Mouse (Mus musculus) urinary bladder, postnatal 14 days (tissue): ENCODE data around the gene Atp2b4.
"Not testable (repeated sequence)": the region's sequence is repeated elsewhere in the genome, so short reads cannot be mapped to it uniquely, and the experiment has no call there.

ENCODE experiments used
- DNase-seq: peaks from one replicate; pipeline ENCODE4 v3.0.0; 2021; ENCODE audit warnings: low spot score

Gene Atp2b4

GRCm38 (mm10) chr1:133694876-133695275, 106.0 kb downstream of the Atp2b4 start:
- no peak for DNase-seq

- no peak for DNase-seq
These were observed 106.5 kb downstream of the Atp2b4 start for GRCm38 (mm10) chr1:133694301-133694700.

- no peak for DNase-seq
These were observed 107.2 kb downstream of the Atp2b4 start for GRCm38 (mm10) chr1:133693536-133694114.

- DNase-seq: no peak
These were observed 108.6 kb downstream of the Atp2b4 start for GRCm38 (mm10) chr1:133692195-133692594.

- no peak for DNase-seq
These were observed 109.8 kb downstream of the Atp2b4 start for GRCm38 (mm10) chr1:133691046-133691445.

- DNase-seq: no peak
These were observed 110.9 kb downstream of the Atp2b4 start, which contains the start of gene Lax1 for GRCm38 (mm10) chr1:133689897-133690296. Gene Lax1, minus strand, starts transcription at chr1:133690108.

GRCm38 (mm10) chr1:133688301-133688700, 112.5 kb downstream of the Atp2b4 start:
- no peak for DNase-seq

- DNase-seq: peak; percentile 71
These were observed 114.9 kb downstream of the Atp2b4 start for GRCm38 (mm10) chr1:133685749-133686519.

GRCm38 (mm10) chr1:133671801-133672200, 129.0 kb downstream of the Atp2b4 start:
- DNase-seq: no peak

GRCm38 (mm10) chr1:133671266-133671665, 129.6 kb downstream of the Atp2b4 start:
- no peak for DNase-seq

GRCm38 (mm10) chr1:133670776-133671175, 130.1 kb downstream of the Atp2b4 start:
- no peak for DNase-seq

GRCm38 (mm10) chr1:133670190-133670589, 130.7 kb downstream of the Atp2b4 start:
- no peak for DNase-seq

GRCm38 (mm10) chr1:133668618-133669017, 132.2 kb downstream of the Atp2b4 start:
- no peak for DNase-seq

- DNase-seq: no peak
These were observed 133.1 kb downstream of the Atp2b4 start for GRCm38 (mm10) chr1:133667721-133668120.

GRCm38 (mm10) chr1:133665713-133666112, 135.1 kb downstream of the Atp2b4 start:
- DNase-seq: not testable (repeated sequence)

GRCm38 (mm10) chr1:133664203-133664970, 136.5 kb downstream of the Atp2b4 start:
- no peak for DNase-seq

- DNase-seq: no peak
These were observed 137.4 kb downstream of the Atp2b4 start for GRCm38 (mm10) chr1:133663427-133663826.

- DNase-seq: no peak
These were observed 137.9 kb downstream of the Atp2b4 start for GRCm38 (mm10) chr1:133662941-133663340.

GRCm38 (mm10) chr1:133661203-133661933, 139.5 kb downstream of the Atp2b4 start, which contains the start of gene Gm38394:
Gene Gm38394, minus strand, starts transcription at chr1:133661318.
- DNase-seq: peak; percentile 92

GRCm38 (mm10) chr1:133660466-133661202, 140.2 kb downstream of the Atp2b4 start, which contains the start of gene Zbed6:
Gene Zbed6, minus strand, starts transcription at chr1:133660885.
- peak; percentile 78 for DNase-seq

- no peak for DNase-seq
These were observed 142.0 kb downstream of the Atp2b4 start for GRCm38 (mm10) chr1:133658878-133659277.
